Mouse (Mus musculus) intestine, postnatal 0 days (tissue): ENCODE results near the gene Srl. TPM values are rescaled to one million over a fixed set of nuclear protein-coding genes. Genes with fewer than 3 reads are reported as not detected.
A peak's percentile ranks its signal among the peaks of the same experiment; 100 is the strongest.

Experiments
- ATAC-seq: fragments of 200-750 bp; cut with Nextera tagmentation; 2 replicates; pipeline ENCODE4 v1.8.0; 2017; ENCODE audit warnings: mild to moderate bottlenecking, moderate TSS enrichment, moderate library complexity
- H3K27ac ChIP-seq: fragments of 300-500 bp; sonication (generic); 2 replicates; pipeline ENCODE4 v1.5.1; 2014; ENCODE audit warnings: mild to moderate bottlenecking, low read depth, low read length, moderate library complexity
- H3K27me3 ChIP-seq: fragments of 300-500 bp; sonication (generic); replicated peaks from 2 replicates; pipeline ENCODE4 v1.6.1; 2014; ENCODE audit warnings: low read length, mixed read lengths; ENCODE audit not compliant: control insufficient read depth, insufficient read depth
- H3K36me3 ChIP-seq: fragments of 300-500 bp; sonication (generic); 2 replicates; pipeline ENCODE4 v1.6.1; 2014; ENCODE audit warnings: mild to moderate bottlenecking, moderate library complexity; ENCODE audit not compliant: control insufficient read depth, insufficient read depth
- H3K4me1 ChIP-seq: fragments of 300-500 bp; sonication (generic); replicated peaks from 2 replicates; pipeline ENCODE4 v1.6.1; 2014; ENCODE audit warnings: antibody characterized with exemption, low read length, mixed read lengths; ENCODE audit not compliant: control insufficient read depth, insufficient read depth
- H3K4me2 ChIP-seq: fragments of 300-500 bp; sonication (generic); replicated peaks from 2 replicates; pipeline ENCODE4 v1.6.1; 2014; ENCODE audit warnings: low read depth, mild to moderate bottlenecking, moderate library complexity
- H3K4me3 ChIP-seq: fragments of 300-500 bp; sonication (generic); 2 replicates; pipeline ENCODE4 v1.5.1; 2014; ENCODE audit warnings: low read depth, low read length
- H3K9ac ChIP-seq: fragments of 300-500 bp; sonication (generic); 2 replicates; pipeline ENCODE4 v1.6.1; 2014; ENCODE audit warnings: mild to moderate bottlenecking, low read depth, low read length
- H3K9me3 ChIP-seq: fragments of 300-500 bp; sonication (generic); 2 replicates; pipeline ENCODE4 v1.6.1; 2016; ENCODE audit warnings: mixed run types; ENCODE audit not compliant: control insufficient read depth
- CTCF ChIP-seq: sonication (generic); IDR thresholded peaks from 2 replicates; pipeline ENCODE4 v1.5.1; 2016; ENCODE audit warnings: low read depth, mild to moderate bottlenecking, control low read depth, antibody characterized with exemption, moderate library complexity
- WGBS: fragments of 180-500 bp; shearing (Covaris S2); extraction: QIAGEN DNeasy Blood & Tissue Kit; methylation state at CpG from one replicate; pipeline ENCODE4 v1.1.7; 2014; 5-methylcytosine and 5-hydroxymethylcytosine counted together
- polyA plus RNA-seq: library from polyadenylated mRNA; unstranded; fragments of >200 nt; fragmentation: Nextera tagmentation; extraction: Ambion mirVana; gene quantifications from 2 replicates; pipeline ENCODE4 v1.2.1, GENCODE M21; 2015

Srl gene
- polyA plus RNA-seq, 1 experiment from 2014 or later: 2.2 TPM

GRCm38 (mm10) chr16:4455693-4456092 is 85.9 kb downstream of the Srl start:
- Histone ChIP-seq H3K36me3 (no peaks in the 10 kb centered on the region), H3K9ac (no peak overlapping the region), H3K4me2 (no peak overlapping the region), H3K27me3 (no peaks in the 10 kb centered on the region), H3K9me3 (no peaks in the 10 kb centered on the region), H3K27ac (no peak overlapping the region), H3K4me1 (no peaks in the 10 kb centered on the region), H3K4me3 (no peak overlapping the region)
- TF ChIP-seq CTCF: no peak
- ATAC-seq: no peak
- WGBS: 80% methylated on average over 4 of the region's 4 CpGs

- 86% methylated on average over 7 of the region's 7 CpGs for WGBS
- Histone ChIP-seq H3K4me3 (no peak overlapping the region), H3K4me1 (no peaks in the 10 kb centered on the region), H3K27me3 (no peaks in the 10 kb centered on the region), H3K9me3 (no peaks in the 10 kb centered on the region), H3K36me3 (no peaks in the 10 kb centered on the region), H3K9ac (no peak overlapping the region), H3K27ac (no peak overlapping the region), H3K4me2 (no peak overlapping the region)
- TF ChIP-seq CTCF: no peak
- no peak for ATAC-seq
Observed at GRCm38 (mm10) chr16:4454563-4454962, 87.1 kb downstream of the Srl start.

- Histone ChIP-seq H3K4me3 (no peak overlapping the region), H3K4me2 (no peak overlapping the region), H3K36me3 (no peaks in the 10 kb centered on the region), H3K9ac (no peak overlapping the region), H3K27me3 (no peaks in the 10 kb centered on the region), H3K27ac (no peak overlapping the region), H3K4me1 (peaks cover 3% of the 10 kb centered on the region; the same call in 1 of the 2 replicates), H3K9me3 (no peaks in the 10 kb centered on the region)
- no peak for ATAC-seq
- WGBS: 93% methylated on average over 6 of the region's 6 CpGs
- TF ChIP-seq CTCF: no peak
Observed at GRCm38 (mm10) chr16:4449418-4449817, 92.2 kb downstream of the Srl start.

DNA sequence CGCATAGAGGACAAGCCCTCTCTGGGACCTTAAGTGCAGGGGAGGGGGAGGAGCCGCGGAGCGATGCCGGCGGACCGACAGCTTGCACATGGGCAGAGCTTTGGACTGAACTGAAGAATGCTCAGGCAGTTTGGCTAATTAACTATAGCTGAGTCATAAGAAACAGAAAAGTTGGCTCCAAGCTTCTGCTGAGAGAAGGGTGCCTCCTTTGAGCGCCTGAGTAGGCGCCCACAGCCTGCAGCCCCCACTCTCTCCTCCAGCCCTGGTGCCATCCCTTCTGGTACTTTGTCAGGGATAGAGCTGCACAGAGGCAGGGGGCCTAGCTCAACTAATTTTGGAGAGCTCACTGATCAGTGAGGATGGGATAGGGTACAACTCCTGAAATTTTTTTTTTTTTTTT is 93.4 kb downstream of the Srl start:
- peak; percentile 31; the same call in 1 of the 2 replicates for ATAC-seq

GRCm38 (mm10) chr16:4446395-4446794 is 95.2 kb downstream of the Srl start:
- Histone ChIP-seq H3K9ac (no peak overlapping the region), H3K9me3 (no peaks in the 10 kb centered on the region), H3K27me3 (no peaks in the 10 kb centered on the region), H3K4me3 (no peak overlapping the region), H3K4me2 (no peak overlapping the region), H3K27ac (no peak overlapping the region), H3K36me3 (no peaks in the 10 kb centered on the region), H3K4me1 (peaks cover 3% of the 10 kb centered on the region; the same call in 1 of the 2 replicates)
- 23% methylated on average over 4 of the region's 4 CpGs for WGBS
- ATAC-seq: peak; percentile 86
- TF ChIP-seq CTCF: no peak

More for the DNA sequence above, 93.4 kb downstream of the Srl start:
- H3K4me2 ChIP-seq: no peak overlapping the region
- WGBS: 32% methylated on average over 9 of the region's 9 CpGs
- no peak for TF ChIP-seq CTCF
- H3K9ac ChIP-seq: no peak overlapping the region
- no peaks in the 10 kb centered on the region for H3K9me3 ChIP-seq
- no peak overlapping the region for H3K4me3 ChIP-seq
- no peak overlapping the region for H3K27ac ChIP-seq
- peaks cover 3% of the 10 kb centered on the region; the same call in 1 of the 2 replicates for H3K4me1 ChIP-seq
- no peaks in the 10 kb centered on the region for H3K36me3 ChIP-seq
- no peaks in the 10 kb centered on the region for H3K27me3 ChIP-seq

GRCm38 (mm10) chr16:4444378-4444777 is 97.2 kb downstream of the Srl start:
- TF ChIP-seq CTCF: no peak
- Histone ChIP-seq H3K4me2 (no peak overlapping the region), H3K9me3 (no peaks in the 10 kb centered on the region), H3K9ac (no peak overlapping the region), H3K27me3 (no peaks in the 10 kb centered on the region), H3K4me3 (no peak overlapping the region), H3K36me3 (no peaks in the 10 kb centered on the region), H3K27ac (no peak overlapping the region), H3K4me1 (peaks cover 3% of the 10 kb centered on the region; the same call in 1 of the 2 replicates)
- ATAC-seq: no peak
- 67% methylated on average over 1 of the region's 1 CpGs for whole genome bisulfite sequencing
